Mouse (Mus musculus) right cerebral cortex, postnatal 36 days (tissue): ENCODE measurements around the gene Olfr1134.
"Not testable (repeated sequence)": the region's sequence is repeated elsewhere in the genome, so short reads cannot be mapped to it uniquely, and the experiment has no call there.

Source experiments
- DNase-seq, 2 experiments: peaks; one replicate each; pipeline ENCODE4 v3.0.0; 2022; ENCODE audit warnings: low spot score in 2 of 2, mixed read lengths in 1 of 2

Gene Olfr1134

GRCm38 (mm10) chr2:87658360-87658759 is at the start of gene Olfr1134:
TSS of gene Olfr1134 (minus strand) at chr2:87658460.
- no peak for DNase-seq

GRCm38 (mm10) chr2:87693847-87694246 is 35.6 kb upstream of the Olfr1134 start, which contains the start of gene Olfr1136:
TSS of gene Olfr1136 (minus strand) at chr2:87693947.
- no peak for DNase-seq

GRCm38 (mm10) chr2:87673564-87673963 is 15.3 kb upstream of the Olfr1134 start, which contains the start of gene Olfr1135:
TSS of gene Olfr1135 (minus strand) at chr2:87673664.
- no peak for DNase-seq

GRCm38 (mm10) chr2:87647274-87647673 is 11.0 kb downstream of the Olfr1134 start, which contains the start of gene Olfr1133:
TSS of gene Olfr1133 (minus strand) at chr2:87647374.
- DNase-seq, result no peak

- DNase-seq, result no peak
Measured at GRCm38 (mm10) chr2:87642441-87642840, 15.8 kb downstream of the Olfr1134 start.

- DNase-seq, result no peak
Measured at GRCm38 (mm10) chr2:87637435-87637834, 20.8 kb downstream of the Olfr1134 start, which contains the start of gene Olfr1132. TSS of gene Olfr1132 (minus strand) at chr2:87637535.

- DNase-seq, result no peak
Measured at GRCm38 (mm10) chr2:87626804-87627203, 31.5 kb downstream of the Olfr1134 start, which contains the start of gene Olfr1131. TSS of gene Olfr1131 (plus strand) at chr2:87627104.

GRCm38 (mm10) chr2:87605912-87606311 is 52.3 kb downstream of the Olfr1134 start, which contains the start of gene Olfr1130:
TSS of gene Olfr1130 (plus strand) at chr2:87606212.
- DNase-seq, result not testable (repeated sequence)
